8 mouse cellular contexts compared by ENCODE assay signal in genomic region chr7:46919551-46920176, GRCm38 (mm10). TPM values are rescaled to one million over a fixed set of nuclear protein-coding genes. Genes with fewer than 3 reads are reported as not detected.
DNase-seq lines count a peak whose midpoint lies in the region; ATAC-seq lines count a peak whose summit lies in the region.

Gene Tsg101, minus strand, starts transcription at chr7:46919969.

- H3K4me3 ChIP-seq in hindbrain, embryonic 11.5 days (ENCODE audit: low read depth, low read length): peak within 1 kb of the TSS; percentile 93

- H3K27ac ChIP-seq in hindbrain, embryonic 11.5 days (ENCODE audit: low read depth, low read length): peak within 1 kb of the TSS; percentile 96

- DNase-seq in MN1 (ENCODE audit: low spot score): peak; percentile 91
- DNase-seq in cerebellum, adult 9-10 months: peak; percentile 86
- DNase-seq in frontal cortex, adult 2 months (ENCODE audit: extremely low spot score in 1 of 2, low spot score in 1 of 2): peak; percentile 71 to 93
- DNase-seq in hindbrain, embryonic 11.5 days (ENCODE audit: low spot score): peak; percentile 96
- peak; percentile 90 to 92 for DNase-seq in layer of hippocampus, postnatal 10 days (ENCODE audit: low spot score in 2 of 2)
- peak; percentile 94 for DNase-seq in lung, postnatal 10 days
- peak; percentile 92 for DNase-seq in ovary, postnatal 36 days (ENCODE audit: low spot score)
- DNase-seq in thymus, postnatal 25 days: peak; percentile 91

- peak within 1 kb of the TSS; percentile 59 for H3K4me2 ChIP-seq in hindbrain, embryonic 11.5 days (replicated peaks; ENCODE audit: low read depth, low read length)

- under 1% methylated on average over 72 of the region's 75 CpGs for WGBS in hindbrain, embryonic 11.5 days

- peak within 1 kb of the TSS; percentile 98 for H3K9ac ChIP-seq in hindbrain, embryonic 11.5 days (ENCODE audit: low read depth, low read length)

- peak; percentile 94 for ATAC-seq in hindbrain, embryonic 11.5 days (ENCODE audit: low FRiP score)

- no peaks in the 10 kb centered on the region for H3K9me3 ChIP-seq in hindbrain, embryonic 11.5 days (ENCODE audit: control insufficient read depth, low read length)

- no peaks in the 10 kb centered on the region for H3K27me3 ChIP-seq in hindbrain, embryonic 11.5 days (ENCODE audit: control insufficient read depth, insufficient read depth, low read length)

- no peaks in the 10 kb centered on the region for H3K36me3 ChIP-seq in hindbrain, embryonic 11.5 days (ENCODE audit: control insufficient read depth, insufficient read depth, low read length)

- H3K4me1 ChIP-seq in hindbrain, embryonic 11.5 days (replicated peaks; ENCODE audit: control insufficient read depth, insufficient read depth, low read length): 0 out of 2 replicates have a peak, but pooled peaks cover 4% of the 10 kb centered on the region

RNA-seq across cellular contexts. Expression of gene Tsg101, which starts in this region (rescaled TPM):
- 77.6 and 78.8 TPM in 2 replicates for polyA plus RNA-seq in frontal cortex, adult 2 months (2012; rRNA removed)
- polyA plus RNA-seq in hindbrain, embryonic 11.5 days (2014; fragmentation: Nextera tagmentation; extraction: Ambion mirVana): 372 and 380 TPM in 2 replicates
- total RNA-seq in layer of hippocampus, postnatal 10 days (2021): 100 to 1,000 TPM in 1 of 2 experiments, 10 to 100 TPM in 1; 99.9 to 104 TPM

Comparison
In these comparisons a context has a peak if more than half of its experiments do, and no peak if none do; other contexts are left out.
1. Peak in every context shown above with its lines: DNase-seq, ATAC-seq, H3K4me3 ChIP-seq and H3K27ac ChIP-seq.